Mouse (Mus musculus): ENCODE results near the gene Otop2.

- TF ChIP-seq CTCF (IDR thresholded peaks at IDR 0.05; ENCODE audit: low read depth) = no peak
- no peak for TF ChIP-seq EP300 (IDR thresholded peaks at IDR 0.05; ENCODE audit: low read depth)
Measured at GRCm38 (mm10) chr11:115308781-115309180, 1.8 kb downstream of the Otop2 start.
